Mouse (Mus musculus) cerebellum, adult 8-10 months (tissue): ENCODE results near the gene Bub3.

Experiments used
- DNase-seq: peaks from one replicate; pipeline ENCODE4 v3.0.0; 2022

Gene Bub3

DNA sequence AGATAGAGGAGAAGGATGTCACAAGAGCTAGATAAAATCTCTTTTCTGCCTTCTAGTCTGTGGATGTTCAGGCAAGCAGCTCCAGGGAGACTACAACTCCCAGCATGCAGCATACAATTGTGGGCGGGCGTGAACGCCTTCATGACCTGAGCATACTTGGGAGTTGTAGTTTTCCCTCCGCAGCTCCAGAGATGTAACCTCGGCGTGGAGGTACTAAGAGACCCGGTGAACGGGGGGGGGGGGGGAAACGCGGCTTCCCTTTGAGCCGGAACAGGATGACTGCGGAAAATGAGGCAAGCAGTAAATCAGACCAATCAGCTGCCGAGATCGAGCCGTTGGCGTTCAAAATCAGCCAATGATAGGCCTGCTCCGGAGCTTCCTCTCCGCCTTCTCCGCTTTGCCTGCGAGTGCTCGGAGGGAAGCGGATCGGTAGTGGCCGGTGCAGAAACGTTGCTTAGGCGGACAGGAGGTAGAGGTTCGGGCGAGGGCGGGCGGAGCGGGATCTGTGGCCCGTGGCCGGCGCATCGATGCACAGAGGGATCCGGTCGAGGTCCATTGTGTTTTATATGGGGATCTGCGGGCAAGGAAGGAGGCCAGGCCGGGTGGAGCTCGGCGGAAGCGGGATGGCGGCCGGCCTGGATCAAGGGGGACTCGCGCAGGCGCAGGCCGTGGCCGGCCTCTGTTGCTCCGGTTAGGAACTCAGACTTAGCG, at the start of gene Bub3:
Gene Bub3, plus strand, starts transcription at position 237 of the 711 bp plus-strand sequence.
- peak; percentile 89 for DNase-seq

DNA sequence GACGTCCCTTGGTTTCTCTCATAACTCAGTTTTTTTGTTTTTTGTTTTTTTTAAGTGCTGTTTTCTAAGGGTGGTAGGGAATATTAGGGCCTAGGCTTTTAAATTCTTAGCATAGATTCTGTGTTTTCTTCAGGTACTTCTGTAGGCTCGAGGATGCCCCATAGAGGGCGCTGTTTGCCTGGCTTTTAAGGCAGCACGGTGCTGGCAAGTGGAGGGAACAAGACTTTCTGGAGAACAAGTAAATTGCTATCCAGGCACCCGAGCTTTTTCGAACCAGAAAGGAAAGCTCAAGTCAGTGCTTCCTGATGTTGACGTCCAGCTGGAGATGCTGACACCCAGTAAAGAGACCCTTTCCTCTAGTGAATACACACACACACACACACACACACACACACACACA, 20.0 kb upstream of the Bub3 start:
- DNase-seq: peak; percentile 59

DNA sequence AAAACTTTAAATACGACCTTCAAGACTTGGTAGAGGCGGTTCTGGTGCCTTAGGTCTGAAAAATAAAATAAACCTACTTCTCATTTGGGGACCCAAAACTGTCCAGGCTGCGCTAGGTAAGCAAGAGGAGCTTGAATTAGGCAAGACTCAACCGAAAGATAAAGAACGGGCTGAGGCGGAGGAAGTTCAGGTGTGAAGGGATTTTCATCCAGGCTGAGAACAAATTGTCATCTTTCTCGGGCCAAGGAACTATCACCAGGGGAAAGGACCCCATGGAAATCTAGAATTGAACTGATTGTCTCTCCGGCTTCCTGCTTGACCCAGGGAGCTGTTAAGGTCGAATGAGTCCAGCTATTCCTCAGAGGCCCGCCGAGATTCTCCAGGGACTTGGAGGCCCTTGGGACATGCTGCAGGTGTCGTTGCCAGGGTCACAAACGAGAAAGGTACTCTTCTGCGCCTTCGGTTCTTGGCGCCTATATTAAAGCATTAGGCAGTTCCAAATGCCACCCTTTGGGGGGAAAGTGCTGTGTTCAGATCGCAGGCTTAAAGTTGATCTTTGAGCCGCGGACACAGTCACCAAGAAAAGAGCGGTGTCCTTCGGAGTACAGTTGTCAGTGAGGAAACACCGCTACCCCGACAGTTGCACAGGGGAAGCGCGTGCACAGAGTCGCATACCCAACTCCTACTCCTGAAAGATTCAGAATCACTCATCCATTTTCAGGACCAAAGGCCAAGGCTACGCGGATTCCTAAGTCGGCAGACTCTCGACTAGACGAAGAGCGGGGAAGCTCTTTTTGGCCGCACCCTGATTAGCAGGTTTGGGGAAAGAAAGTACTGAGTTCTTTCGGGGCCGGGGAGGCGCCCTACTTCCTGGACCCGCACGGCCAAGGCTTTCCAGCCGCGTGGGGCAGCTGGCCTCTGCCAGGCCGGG, 18.6 kb upstream of the Bub3 start:
- no peak for DNase-seq

DNA sequence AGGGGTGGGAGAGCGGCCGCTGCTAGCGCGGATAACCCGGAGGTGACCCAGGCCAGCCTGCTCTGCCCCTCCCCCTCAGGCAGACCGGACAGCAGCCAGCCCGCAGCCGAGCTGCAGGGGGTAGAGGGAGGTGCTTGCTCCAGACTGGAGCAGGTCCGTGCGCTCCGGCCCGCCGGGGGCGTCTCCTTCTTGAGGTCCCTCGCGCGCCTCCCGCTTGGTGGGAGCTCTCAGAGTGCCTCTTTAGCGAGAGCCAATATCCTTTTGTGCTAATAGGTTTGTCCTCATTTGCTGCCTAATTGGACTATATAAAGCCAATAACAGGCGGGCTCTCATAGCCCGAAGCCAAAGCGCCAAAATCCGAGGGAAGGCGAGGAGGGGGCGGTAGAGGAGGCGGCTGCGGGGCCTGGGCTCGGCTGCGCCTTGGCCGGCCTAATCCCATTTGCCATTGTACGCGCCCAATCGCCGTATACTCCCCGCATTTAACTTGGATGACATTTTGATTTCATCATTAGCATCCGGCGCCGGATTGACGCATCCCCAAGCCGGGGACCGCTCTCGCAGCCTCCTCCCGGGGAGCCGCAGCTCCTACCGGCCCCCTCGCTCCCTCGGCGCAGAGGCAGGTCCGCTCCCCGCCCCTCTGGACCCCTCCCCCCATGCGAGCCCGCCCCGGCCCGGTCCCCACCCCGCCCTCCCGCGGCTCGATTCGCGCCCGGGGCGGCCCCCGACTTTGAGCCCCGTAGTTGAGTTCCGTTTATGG, 17.7 kb upstream of the Bub3 start, which contains the start of gene Hmx3:
Gene Hmx3, plus strand, starts transcription at position 753 of the 757 bp plus-strand sequence.
- DNase-seq: no peak

DNA sequence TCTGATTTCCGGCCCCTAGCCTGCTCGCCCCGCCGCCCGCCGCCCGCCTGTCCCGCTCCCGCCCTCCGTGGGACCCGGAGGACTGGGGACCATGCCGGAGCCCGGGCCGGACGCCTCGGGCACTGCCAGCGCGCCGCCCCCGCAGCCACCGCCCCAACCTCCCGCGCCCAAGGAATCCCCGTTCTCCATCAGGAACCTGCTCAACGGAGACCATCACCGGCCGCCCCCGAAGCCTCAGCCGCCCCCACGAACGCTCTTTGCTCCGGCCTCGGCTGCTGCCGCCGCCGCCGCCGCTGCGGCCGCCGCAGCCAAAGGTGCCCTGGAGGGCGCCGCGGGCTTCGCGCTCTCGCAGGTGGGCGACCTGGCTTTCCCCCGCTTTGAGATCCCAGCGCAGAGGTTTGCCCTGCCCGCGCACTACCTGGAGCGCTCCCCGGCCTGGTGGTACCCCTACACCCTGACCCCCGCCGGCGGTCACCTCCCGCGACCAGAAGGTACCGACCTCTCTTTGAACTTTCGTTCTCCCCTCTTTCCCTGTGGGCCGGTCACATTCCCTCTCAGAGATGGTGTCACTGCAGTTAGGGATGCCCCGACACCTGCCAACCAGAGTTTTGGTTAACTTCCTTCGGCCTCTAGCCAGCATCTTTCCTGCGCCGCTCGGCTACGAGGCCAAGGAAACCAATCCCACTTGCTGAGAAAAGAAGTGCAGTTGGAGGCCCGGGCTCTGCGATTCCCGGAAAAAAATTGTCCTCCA, 17.0 kb upstream of the Bub3 start:
- DNase-seq: no peak

DNA sequence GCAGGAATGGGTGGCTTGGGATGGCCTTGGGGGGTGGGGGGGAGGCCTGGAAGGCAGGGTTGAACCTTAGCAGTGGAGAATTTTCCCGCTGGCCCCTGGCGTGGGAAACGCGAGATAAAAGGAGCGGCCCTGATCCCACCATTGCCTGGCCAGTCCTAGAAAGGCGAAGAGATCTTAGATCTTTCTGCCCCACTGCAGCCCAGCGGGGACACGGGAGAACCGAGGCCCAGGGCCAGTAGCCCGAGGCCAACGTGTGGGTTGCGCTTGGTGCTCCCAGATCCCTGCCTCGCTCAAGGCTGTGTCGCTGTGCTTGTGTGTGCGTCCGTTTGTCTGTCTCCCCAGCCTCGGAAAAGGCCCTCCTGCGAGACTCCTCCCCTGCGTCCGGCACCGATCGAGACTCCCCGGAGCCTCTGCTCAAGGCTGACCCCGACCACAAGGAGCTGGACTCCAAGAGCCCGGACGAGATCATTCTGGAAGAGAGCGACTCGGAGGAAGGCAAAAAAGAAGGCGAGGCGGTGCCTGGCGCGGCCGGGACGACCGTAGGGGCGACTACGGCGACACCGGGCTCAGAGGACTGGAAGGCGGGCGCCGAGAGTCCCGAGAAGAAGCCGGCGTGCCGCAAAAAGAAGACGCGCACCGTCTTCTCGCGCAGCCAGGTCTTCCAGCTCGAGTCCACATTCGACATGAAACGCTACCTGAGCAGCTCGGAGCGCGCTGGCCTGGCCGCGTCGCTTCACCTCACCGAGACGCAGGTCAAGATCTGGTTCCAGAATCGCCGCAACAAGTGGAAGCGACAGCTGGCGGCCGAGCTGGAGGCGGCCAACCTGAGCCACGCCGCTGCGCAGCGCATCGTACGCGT, 16.2 kb upstream of the Bub3 start:
- no peak for DNase-seq

DNA sequence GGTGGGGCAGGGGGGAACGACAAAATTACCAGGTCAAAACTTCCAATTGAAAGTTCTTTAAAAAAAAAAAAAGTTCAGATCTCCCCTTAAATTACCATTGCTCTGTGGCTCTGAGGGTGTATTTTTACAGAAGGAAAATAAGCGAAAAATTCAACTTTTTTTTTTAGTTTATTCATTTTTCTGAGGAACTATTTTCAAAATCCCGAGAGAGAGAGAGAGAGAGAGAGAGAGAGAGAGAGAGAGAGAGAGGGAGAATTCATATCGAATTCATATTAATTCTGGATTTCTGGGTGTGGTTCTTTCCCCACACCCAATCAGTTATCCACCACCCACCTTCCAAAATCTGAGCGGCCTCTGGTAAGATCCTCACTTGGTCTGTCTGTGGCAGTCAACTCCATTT, 15.2 kb upstream of the Bub3 start:
- no peak for DNase-seq

DNA sequence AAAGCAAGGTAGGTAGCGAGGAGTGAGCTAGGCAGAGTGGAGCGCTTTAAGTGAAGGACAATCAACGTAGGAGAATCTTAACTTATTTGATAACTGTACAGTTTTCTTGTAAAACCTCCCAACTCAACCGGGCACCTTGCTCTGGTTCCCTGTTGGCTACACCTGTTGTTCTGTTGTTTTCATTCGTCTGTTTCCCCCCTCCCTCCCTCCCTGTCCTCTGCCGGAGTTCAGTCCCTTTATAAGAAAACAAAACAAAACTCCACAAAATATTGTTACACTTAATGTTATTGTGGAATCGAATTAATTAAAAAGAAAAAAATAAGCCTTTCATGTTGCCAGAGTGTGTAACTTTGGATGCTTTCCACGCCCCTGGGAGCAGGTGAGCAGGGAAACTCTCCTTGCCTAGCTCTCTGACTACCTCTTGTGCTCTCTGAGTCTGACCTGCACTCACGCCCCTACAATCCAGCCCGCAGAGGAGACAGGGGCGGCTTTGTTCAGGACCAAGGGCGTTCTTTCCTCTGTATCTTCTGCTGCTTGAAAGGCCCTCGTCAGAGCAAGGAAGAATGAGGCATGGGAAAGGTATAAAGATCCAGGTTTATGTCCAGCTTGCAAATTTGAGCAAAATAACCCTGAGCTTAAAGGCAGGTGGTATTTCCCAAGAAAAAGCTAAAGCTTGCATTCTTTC, 14.2 kb upstream of the Bub3 start:
- DNase-seq: no peak

DNA sequence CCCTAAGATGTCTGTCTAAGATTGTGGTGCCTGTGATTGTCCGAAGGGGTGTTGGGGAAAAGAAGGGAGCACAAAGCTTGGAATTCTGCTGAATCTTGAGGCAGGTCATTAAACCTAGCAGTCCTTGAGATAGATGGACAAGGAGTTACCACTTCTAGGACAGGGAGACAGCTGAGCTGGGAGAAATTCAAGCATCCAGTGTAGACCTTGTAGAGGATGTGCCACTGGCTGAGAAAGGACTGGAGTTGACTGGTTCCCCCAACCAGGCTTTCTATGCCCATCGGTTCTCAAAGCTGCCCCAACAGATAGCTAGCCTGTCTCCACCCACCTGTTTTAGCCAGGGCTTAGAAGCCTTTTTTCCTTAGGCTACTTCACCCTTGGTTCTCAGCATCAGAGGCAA, 13.6 kb upstream of the Bub3 start:
- no peak for DNase-seq

DNA sequence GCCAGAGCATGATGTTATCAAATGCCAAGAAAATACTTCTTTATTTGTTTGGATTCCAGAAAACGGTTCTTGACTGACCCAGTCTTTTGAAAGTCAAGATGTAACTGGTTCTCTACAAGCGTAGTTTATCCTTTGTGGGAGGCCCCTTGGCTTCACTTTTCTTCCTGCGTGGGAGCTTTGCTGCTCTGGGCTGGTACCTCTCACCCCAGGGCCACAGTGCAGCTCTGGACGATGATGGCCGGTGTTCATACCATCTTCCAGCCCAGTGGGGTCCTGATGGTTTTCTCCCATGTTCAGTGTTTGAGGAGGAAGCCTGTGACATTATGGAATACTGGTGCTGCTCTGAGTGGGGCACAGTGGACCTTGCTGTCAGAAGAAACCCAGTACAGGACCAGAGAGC, 12.5 kb upstream of the Bub3 start:
- DNase-seq: no peak

DNA sequence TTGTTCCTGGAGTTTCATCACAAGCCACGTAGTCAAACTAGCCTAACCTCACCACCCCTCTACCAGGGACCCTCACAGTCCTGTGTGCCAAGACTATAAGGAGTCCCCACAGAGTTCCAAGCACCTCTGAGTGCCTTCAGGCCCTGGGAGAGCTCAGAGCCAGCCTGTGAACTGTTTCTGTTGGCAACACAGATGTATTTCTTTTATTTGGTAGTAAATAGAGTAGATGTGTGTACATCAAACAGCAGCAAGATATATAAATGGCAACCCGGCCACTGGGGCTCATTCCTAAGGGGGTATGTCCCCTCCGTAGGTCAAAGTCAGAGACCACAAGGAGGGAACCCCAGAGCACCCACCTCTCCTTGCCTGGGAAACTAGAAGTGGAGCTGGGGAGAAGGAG, 11.5 kb upstream of the Bub3 start, which contains the start of gene Hmx2:
Gene Hmx2, plus strand, starts transcription at position 301 of the 400 bp plus-strand sequence.
- no peak for DNase-seq

DNA sequence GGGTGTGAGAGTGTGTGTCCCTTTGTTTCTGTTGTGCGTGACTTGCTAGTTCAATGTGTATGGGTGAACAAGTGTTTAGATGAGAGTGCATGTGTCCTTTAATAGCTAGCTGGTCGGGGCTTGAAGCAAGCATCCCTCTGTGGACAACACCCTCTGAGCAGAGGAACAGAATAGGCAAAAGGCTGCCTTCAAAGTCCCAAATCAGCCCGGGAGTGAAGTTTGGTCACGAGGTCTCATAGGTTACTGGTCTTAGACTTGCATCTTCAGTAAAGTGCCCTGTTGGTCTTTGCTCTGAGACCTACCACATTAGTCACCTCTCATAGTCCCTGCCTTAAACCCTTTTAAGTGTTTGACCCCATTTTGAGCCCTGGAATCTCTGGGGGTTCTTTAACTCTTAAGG, 8.6 kb upstream of the Bub3 start:
- no peak for DNase-seq

DNA sequence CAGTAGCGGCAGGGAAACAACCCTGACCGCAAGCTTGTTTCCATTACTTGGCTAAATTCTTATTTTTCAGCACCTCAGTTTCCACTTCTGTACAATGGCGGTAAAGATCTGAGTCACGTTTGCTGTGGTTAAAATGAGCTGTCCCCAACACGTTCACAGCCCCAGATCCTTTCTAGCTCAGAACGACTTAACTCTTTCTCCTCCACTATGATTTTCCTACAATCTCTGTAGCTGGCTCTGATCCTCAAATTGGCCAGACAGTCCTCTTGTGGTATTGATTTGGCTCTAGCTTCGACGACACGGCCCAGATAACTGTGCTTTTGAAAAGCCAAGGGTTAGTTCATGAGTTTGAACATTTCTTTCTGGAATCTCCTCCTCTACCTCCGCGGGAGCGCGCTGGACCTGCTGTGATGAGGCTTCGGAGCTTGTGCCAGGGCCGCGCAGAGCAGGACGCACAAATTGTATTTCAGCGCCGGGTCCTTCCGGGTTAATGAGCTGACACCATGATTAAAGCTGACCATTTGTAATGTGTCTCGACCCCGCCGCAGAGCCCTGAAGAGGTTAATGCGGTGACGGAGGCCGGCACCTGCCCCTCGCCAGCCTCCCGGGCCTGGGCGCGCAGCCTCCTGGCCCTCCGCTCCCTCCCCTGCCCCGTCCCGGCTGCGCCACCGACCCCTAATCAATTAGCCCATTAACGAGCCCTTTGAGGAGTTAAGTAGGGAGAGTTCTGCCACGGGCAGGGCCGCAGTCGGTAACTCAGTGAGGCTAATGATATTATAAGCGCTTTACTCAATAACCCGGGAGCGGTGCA, 7.9 kb upstream of the Bub3 start:
- no peak for DNase-seq

DNA sequence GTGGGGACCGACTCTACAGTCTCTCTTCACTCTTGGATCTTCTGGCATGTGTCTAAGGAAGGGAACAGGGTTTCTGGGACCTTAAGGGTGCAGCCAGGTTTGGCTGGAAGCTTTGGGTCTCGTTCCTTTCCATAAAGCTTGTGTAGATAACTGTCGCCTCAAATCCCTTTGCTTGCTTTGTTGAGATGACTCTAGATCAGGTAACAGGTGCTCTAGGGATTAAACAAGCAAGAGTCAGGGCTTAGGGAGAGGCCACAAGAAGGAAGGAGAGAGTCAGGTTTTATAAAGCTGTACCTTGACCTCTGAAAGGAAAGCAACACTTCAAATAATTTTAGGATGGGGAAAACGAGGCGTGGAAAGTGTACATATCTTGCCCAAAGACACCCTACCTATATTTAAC, 7.2 kb upstream of the Bub3 start:
- DNase-seq: no peak

DNA sequence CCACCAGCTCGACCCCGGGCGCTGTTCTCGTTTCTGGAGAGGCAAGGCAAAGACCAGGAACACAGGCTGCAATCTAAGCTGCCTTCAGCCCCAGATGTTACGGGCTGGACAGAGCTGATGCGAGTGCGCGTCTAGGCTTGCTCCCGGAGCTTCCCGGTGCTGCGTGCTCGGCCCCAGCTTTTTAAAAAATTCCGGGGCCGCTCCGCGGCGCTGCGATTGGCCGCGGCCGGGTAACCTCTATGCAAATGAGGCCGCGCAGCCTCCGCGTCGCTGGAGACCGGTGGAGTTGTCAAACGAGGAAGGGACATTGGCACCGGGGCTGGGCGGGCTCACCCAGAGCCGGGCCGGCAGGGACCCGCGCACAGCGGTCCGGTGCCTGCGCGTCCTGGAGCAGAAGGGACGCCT, 6.2 kb upstream of the Bub3 start:
- no peak for DNase-seq

DNA sequence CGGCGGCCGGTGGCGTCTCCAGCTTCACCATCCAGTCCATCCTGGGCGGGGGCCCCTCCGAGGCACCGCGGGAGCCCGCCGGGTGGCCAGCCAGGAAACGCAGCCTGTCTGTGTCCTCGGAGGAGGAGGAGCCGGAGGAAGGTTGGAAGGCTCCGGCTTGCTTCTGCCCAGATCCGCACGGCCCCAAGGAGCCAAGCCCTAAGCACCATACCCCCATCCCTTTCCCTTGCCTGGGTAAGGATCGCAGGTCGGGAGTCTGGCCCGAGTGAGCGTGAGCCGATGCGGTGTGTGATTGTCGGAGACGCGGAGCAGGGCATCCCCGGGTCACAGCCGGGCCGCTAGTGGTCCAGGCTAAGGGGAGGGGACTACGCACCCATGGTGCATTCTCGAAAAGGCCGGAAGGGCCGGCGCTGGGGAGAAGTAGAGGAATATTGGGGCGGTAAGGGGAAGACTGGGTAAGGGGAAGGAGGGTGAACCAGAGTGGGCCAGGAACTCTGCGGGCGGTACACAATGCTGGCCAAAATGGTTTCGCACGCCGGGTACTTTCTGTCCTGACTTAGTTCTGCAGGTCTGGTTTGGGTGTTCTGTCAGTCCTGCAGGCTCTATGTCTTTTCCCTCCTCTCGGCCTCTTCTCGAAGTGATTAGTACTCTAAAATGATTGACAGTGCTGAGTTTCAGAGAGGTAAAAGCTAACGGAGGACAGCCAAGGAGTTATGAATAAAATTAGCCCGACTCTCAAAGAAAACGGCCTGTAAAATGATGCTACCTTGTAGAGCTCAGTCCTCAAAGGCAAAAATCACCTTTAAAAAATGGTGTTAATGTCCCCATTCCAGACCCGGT, 5.5 kb upstream of the Bub3 start:
- no peak for DNase-seq

DNA sequence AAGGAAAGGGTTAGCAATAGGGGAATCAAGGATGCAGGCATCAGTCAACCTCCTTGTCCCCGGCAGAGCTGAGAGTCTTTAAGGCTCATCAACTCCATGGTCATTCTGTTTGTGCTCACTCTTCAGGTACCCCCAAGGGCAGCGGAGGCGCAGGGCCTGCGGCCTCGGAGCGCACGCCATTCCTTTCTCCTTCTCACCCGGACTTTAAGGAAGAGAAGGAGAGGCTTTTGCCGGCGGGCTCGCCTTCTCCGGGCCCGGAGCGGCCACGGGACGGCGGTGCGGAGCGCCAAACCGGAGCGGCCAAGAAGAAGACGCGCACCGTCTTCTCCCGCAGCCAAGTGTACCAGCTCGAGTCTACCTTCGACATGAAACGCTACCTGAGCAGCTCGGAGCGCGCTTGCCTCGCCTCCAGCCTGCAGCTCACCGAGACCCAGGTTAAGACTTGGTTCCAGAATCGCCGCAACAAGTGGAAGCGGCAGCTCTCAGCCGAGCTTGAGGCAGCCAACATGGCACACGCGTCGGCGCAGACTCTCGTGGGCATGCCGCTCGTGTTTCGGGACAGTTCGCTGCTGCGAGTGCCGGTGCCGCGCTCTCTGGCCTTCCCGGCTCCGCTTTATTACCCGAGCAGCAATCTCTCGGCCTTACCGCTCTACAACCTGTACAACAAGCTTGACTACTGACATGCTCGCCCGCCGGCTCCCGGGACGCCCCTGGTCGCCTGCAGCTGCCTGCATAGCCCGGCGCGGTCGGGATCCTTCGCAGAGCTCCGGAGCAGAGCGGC, 4.5 kb upstream of the Bub3 start:
- DNase-seq: peak; percentile 35

DNA sequence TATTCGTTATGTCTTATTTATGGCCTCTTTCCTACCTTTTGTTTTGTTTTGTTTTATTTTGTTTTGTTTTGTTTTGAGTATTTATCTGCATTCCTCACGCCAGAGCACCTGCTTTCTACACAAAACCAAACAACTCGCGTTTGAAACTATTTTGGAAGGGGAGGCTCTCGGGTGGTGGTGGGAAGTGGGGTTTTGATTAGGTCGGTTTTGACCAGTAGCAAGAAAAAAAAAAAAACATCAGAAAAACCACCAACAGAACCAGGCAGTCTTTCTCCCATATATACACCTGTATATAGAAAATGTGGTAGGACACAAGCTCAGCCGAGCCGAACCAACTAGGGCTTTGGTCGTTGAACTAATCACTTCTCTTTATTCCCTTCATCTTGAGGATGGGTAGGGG, 3.9 kb upstream of the Bub3 start:
- DNase-seq: no peak
